Mouse (Mus musculus): ENCODE results near the gene Wwox.

- TF ChIP-seq ZC3H11A (IDR thresholded peaks at IDR 0.05; ENCODE audit: borderline replicate concordance, low read depth, low read length) = no peak
- no peak for TF ChIP-seq CHD2 (IDR thresholded peaks at IDR 0.05; ENCODE audit: low read depth, low read length)
- no peak for TF ChIP-seq HCFC1 (IDR thresholded peaks at IDR 0.05; ENCODE audit: borderline replicate concordance, insufficient read depth, low read length)
These were observed 770.6 kb downstream of the Wwox start for GRCm38 (mm10) chr8:115210014-115210413.

Measured in ES-E14 (cell line).